Mouse (Mus musculus) testis, adult 2 months (tissue): ENCODE results near the gene Srrm1.

Experiments
- CTCF ChIP-seq: fragments of 200-500 bp; IDR thresholded peaks from 2 replicates; pipeline ENCODE4 v1.5.1; 2012; ENCODE audit warnings: low read depth, mild to moderate bottlenecking, inconsistent platforms, low read length, moderate library complexity; ENCODE audit not compliant: control insufficient read depth, insufficient read depth, insufficient replicate concordance
- POLR2A ChIP-seq: fragments of 200-500 bp; IDR thresholded peaks from 2 replicates; pipeline ENCODE4 v1.6.1; 2012; ENCODE audit warnings: low read depth, mild to moderate bottlenecking, inconsistent platforms, low read length, moderate library complexity; ENCODE audit not compliant: control insufficient read depth

DNA sequence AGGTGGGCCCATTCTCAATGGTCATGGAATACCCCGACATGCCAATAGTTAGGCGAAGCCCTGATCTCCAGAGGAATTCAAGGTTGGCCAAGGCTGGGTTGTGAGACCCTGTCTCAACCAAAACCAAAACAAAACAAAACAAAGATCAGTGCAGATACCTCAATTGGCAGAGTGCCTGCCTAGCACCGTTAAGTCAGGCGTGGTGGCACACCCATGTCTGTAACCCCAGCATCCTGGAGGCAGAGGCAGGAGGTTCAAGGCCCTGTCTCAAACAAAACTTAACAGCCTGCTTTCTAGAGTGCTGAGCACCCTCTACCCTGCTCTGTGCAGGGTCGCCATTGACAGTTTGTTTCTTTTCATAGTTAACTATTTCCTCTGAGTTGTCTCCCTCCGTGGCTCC, 37.9 kb upstream of the Srrm1 start:
- no peak for TF ChIP-seq POLR2A
- TF ChIP-seq CTCF = no peak
